Mouse (Mus musculus): Measurements from ENCODE around the gene Methig1. TPM values are rescaled to one million over a fixed set of nuclear protein-coding genes. Genes with fewer than 3 reads are reported as not detected.
A peak's percentile ranks its signal among the peaks of the same experiment; 100 is the strongest.
"Not testable (repeated sequence)": the region's sequence is repeated elsewhere in the genome, so short reads cannot be mapped to it uniquely, and the experiment has no call there.

Gene Methig1
- polyA plus RNA-seq, 1 experiment from 2014 or later, result 0.19 TPM

GRCm38 (mm10) chr15:100332077-100332961 lies 20.6 kb upstream of the Methig1 start:
- H3K27ac ChIP-seq (ENCODE audit: low read depth, low read length); ATAC-seq (ENCODE audit: low FRiP score); H3K4me1 ChIP-seq (replicated peaks; ENCODE audit: control insufficient read depth, insufficient read depth, low read length); H3K4me2 ChIP-seq (replicated peaks; ENCODE audit: low read depth, low read length); H3K9me3 ChIP-seq (ENCODE audit: control insufficient read depth, low read length); H3K4me3 ChIP-seq (ENCODE audit: low read depth, low read length); H3K9ac ChIP-seq (ENCODE audit: low read depth, low read length); DNase-seq (ENCODE audit: low spot score); H3K36me3 ChIP-seq (ENCODE audit: control insufficient read depth, insufficient read depth, low read length); H3K27me3 ChIP-seq (ENCODE audit: control insufficient read depth, insufficient read depth, low read length): not testable (repeated sequence)
- WGBS, result 32% methylated on average over 2 of the region's 10 CpGs

- no peak for ATAC-seq (ENCODE audit: low FRiP score)
- Histone ChIP-seq H3K4me1 (replicated peaks; ENCODE audit: control insufficient read depth, insufficient read depth, low read length) (no peaks in the 10 kb centered on the region), H3K9ac (ENCODE audit: low read depth, low read length) (no peak within 1 kb of the TSS), H3K9me3 (ENCODE audit: control insufficient read depth, low read length) (no peaks in the 10 kb centered on the region), H3K36me3 (ENCODE audit: control insufficient read depth, insufficient read depth, low read length) (no peaks in the 10 kb centered on the region), H3K27me3 (ENCODE audit: control insufficient read depth, insufficient read depth, low read length) (no peaks in the 10 kb centered on the region), H3K4me2 (replicated peaks; ENCODE audit: low read depth, low read length) (no peak within 1 kb of the TSS), H3K4me3 (ENCODE audit: low read depth, low read length) (no peak within 1 kb of the TSS), H3K27ac (ENCODE audit: low read depth, low read length) (no peak within 1 kb of the TSS)
- DNase-seq (ENCODE audit: low spot score), result no peak
- 85% methylated on average over 10 of the region's 10 CpGs for WGBS
Measured at GRCm38 (mm10) chr15:100334629-100335028, 18.3 kb upstream of the Methig1 start, which contains the start of gene Mettl7a3. TSS of gene Mettl7a3 (plus strand) at chr15:100334929.

- H3K27ac ChIP-seq (ENCODE audit: low read depth, low read length); H3K4me3 ChIP-seq (ENCODE audit: low read depth, low read length); H3K36me3 ChIP-seq (ENCODE audit: control insufficient read depth, insufficient read depth, low read length); H3K9me3 ChIP-seq (ENCODE audit: control insufficient read depth, low read length); ATAC-seq (ENCODE audit: low FRiP score); H3K4me2 ChIP-seq (replicated peaks; ENCODE audit: low read depth, low read length); H3K27me3 ChIP-seq (ENCODE audit: control insufficient read depth, insufficient read depth, low read length); DNase-seq (ENCODE audit: low spot score); H3K4me1 ChIP-seq (replicated peaks; ENCODE audit: control insufficient read depth, insufficient read depth, low read length); H3K9ac ChIP-seq (ENCODE audit: low read depth, low read length): not testable (repeated sequence)
Measured at GRCm38 (mm10) chr15:100337328-100337727, 15.6 kb upstream of the Methig1 start.

GRCm38 (mm10) chr15:100337847-100338246 lies 15.1 kb upstream of the Methig1 start:
- DNase-seq (ENCODE audit: low spot score), result peak; percentile 52
- H3K4me3 ChIP-seq (ENCODE audit: low read depth, low read length); ATAC-seq (ENCODE audit: low FRiP score): not testable (repeated sequence)

DNA sequence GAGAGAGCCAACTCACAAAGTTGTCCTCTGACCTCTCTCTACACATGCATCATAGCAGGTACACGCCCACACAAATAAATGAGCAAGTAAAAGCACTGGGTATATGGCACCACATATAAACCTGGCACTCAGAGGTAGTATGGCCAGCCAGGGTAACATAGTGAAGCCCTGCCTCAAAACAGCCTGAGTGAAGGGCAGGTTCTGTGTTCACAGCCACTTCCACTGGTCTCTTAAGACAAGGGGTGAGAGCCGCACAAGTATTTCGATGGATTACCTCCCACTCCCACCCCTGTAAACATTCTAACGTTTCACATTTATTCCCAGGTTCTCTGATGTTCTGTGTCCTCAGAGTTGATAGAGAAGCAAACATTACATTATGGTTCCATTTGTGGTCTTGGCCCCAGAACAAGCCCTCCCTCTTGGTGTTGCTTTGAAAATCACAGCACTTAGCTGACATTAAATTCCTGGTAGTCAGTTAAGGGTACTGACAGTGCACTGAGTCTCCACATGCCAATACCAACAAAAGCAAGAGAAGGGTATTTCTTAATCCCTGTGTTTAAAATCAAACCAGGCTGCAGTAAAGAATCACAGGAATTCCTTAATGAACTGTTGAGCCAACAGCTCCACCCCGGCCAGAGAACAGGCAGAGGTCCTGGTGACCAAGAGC lies 11.5 kb upstream of the Methig1 start:
- not testable (repeated sequence) for H3K9me3 ChIP-seq (ENCODE audit: control insufficient read depth, low read length); H3K4me2 ChIP-seq (replicated peaks; ENCODE audit: low read depth, low read length); H3K4me1 ChIP-seq (replicated peaks; ENCODE audit: control insufficient read depth, insufficient read depth, low read length); H3K4me3 ChIP-seq (ENCODE audit: low read depth, low read length); H3K27ac ChIP-seq (ENCODE audit: low read depth, low read length); H3K36me3 ChIP-seq (ENCODE audit: control insufficient read depth, insufficient read depth, low read length); DNase-seq (ENCODE audit: low spot score); H3K27me3 ChIP-seq (ENCODE audit: control insufficient read depth, insufficient read depth, low read length); ATAC-seq (ENCODE audit: low FRiP score); H3K9ac ChIP-seq (ENCODE audit: low read depth, low read length)
- 75% methylated on average over 4 of the region's 5 CpGs for WGBS

More at GRCm38 (mm10) chr15:100337847-100338246, 15.1 kb upstream of the Methig1 start:
- not testable (repeated sequence) for H3K36me3 ChIP-seq (ENCODE audit: control insufficient read depth, insufficient read depth, low read length); H3K9me3 ChIP-seq (ENCODE audit: control insufficient read depth, low read length); H3K27ac ChIP-seq (ENCODE audit: low read depth, low read length); H3K4me1 ChIP-seq (replicated peaks; ENCODE audit: control insufficient read depth, insufficient read depth, low read length); H3K27me3 ChIP-seq (ENCODE audit: control insufficient read depth, insufficient read depth, low read length); H3K9ac ChIP-seq (ENCODE audit: low read depth, low read length); H3K4me2 ChIP-seq (replicated peaks; ENCODE audit: low read depth, low read length)
- WGBS, result 47% methylated on average over 10 of the region's 10 CpGs

- H3K36me3 ChIP-seq (ENCODE audit: control insufficient read depth, insufficient read depth, low read length), result no peaks in the 10 kb centered on the region
- no peak overlapping the region for H3K9ac ChIP-seq (ENCODE audit: low read depth, low read length)
- H3K27ac ChIP-seq (ENCODE audit: low read depth, low read length), result no peak overlapping the region
- DNase-seq (ENCODE audit: low spot score) (no peak), ATAC-seq (ENCODE audit: low FRiP score) (no peak)
- H3K27me3 ChIP-seq (ENCODE audit: control insufficient read depth, insufficient read depth, low read length), result no peaks in the 10 kb centered on the region
- no peaks in the 10 kb centered on the region for H3K9me3 ChIP-seq (ENCODE audit: control insufficient read depth, low read length)
- no peak overlapping the region for H3K4me2 ChIP-seq (replicated peaks; ENCODE audit: low read depth, low read length)
- no peak overlapping the region for H3K4me3 ChIP-seq (ENCODE audit: low read depth, low read length)
- H3K4me1 ChIP-seq (replicated peaks; ENCODE audit: control insufficient read depth, insufficient read depth, low read length), result no peaks in the 10 kb centered on the region
Measured at GRCm38 (mm10) chr15:100345484-100345883, 7.5 kb upstream of the Methig1 start.

GRCm38 (mm10) chr15:100346761-100347160 lies 6.2 kb upstream of the Methig1 start:
- Histone ChIP-seq H3K27me3 (ENCODE audit: control insufficient read depth, insufficient read depth, low read length) (no peaks in the 10 kb centered on the region), H3K9ac (ENCODE audit: low read depth, low read length) (no peak overlapping the region), H3K27ac (ENCODE audit: low read depth, low read length) (no peak overlapping the region; the same call in 1 of the 2 replicates), H3K4me2 (replicated peaks; ENCODE audit: low read depth, low read length) (no peak overlapping the region), H3K4me3 (ENCODE audit: low read depth, low read length) (no peak overlapping the region), H3K36me3 (ENCODE audit: control insufficient read depth, insufficient read depth, low read length) (no peaks in the 10 kb centered on the region), H3K4me1 (replicated peaks; ENCODE audit: control insufficient read depth, insufficient read depth, low read length) (no peaks in the 10 kb centered on the region), H3K9me3 (ENCODE audit: control insufficient read depth, low read length) (no peaks in the 10 kb centered on the region)
- 70% methylated on average over 14 of the region's 14 CpGs for WGBS
- DNase-seq (ENCODE audit: low spot score), result no peak
- ATAC-seq (ENCODE audit: low FRiP score), result no peak

GRCm38 (mm10) chr15:100349496-100349895 lies 3.5 kb upstream of the Methig1 start:
- 62% methylated on average over 2 of the region's 2 CpGs for WGBS
- Histone ChIP-seq H3K9me3 (ENCODE audit: control insufficient read depth, low read length) (no peaks in the 10 kb centered on the region), H3K9ac (ENCODE audit: low read depth, low read length) (no peak overlapping the region), H3K4me1 (replicated peaks; ENCODE audit: control insufficient read depth, insufficient read depth, low read length) (no peaks in the 10 kb centered on the region), H3K4me2 (replicated peaks; ENCODE audit: low read depth, low read length) (no peak overlapping the region), H3K36me3 (ENCODE audit: control insufficient read depth, insufficient read depth, low read length) (no peaks in the 10 kb centered on the region), H3K27me3 (ENCODE audit: control insufficient read depth, insufficient read depth, low read length) (no peaks in the 10 kb centered on the region), H3K4me3 (ENCODE audit: low read depth, low read length) (no peak overlapping the region), H3K27ac (ENCODE audit: low read depth, low read length) (no peak overlapping the region)
- ATAC-seq (ENCODE audit: low FRiP score), result no peak
- no peak for DNase-seq (ENCODE audit: low spot score)

Data from hindbrain, embryonic 11.5 days (tissue).